Mouse (Mus musculus) stomach, embryonic 16.5 days (tissue): ENCODE results near the gene Tmem176b. TPM values are rescaled to one million over a fixed set of nuclear protein-coding genes. Genes with fewer than 3 reads are reported as not detected.

Experiments used
- ATAC-seq: fragments of 200-750 bp; cut with Nextera tagmentation; 2 replicates; pipeline ENCODE4 v1.8.0; 2017; ENCODE audit warnings: moderate number of reproducible peaks, moderate TSS enrichment; ENCODE audit not compliant: insufficient read depth, low FRiP score
- H3K27ac ChIP-seq: fragments of 300-500 bp; sonication (generic); 2 replicates; pipeline ENCODE4 v1.5.1; 2014; ENCODE audit warnings: low read length
- H3K27me3 ChIP-seq: fragments of 300-500 bp; sonication (generic); 2 replicates; pipeline ENCODE4 v1.6.1; 2014; ENCODE audit warnings: low read length, control low read depth, mixed read lengths; ENCODE audit not compliant: control insufficient read depth, insufficient read depth
- H3K36me3 ChIP-seq: fragments of 300-500 bp; sonication (generic); 2 replicates; pipeline ENCODE4 v1.6.1; 2014; ENCODE audit warnings: low read length; ENCODE audit not compliant: control insufficient read depth, insufficient read depth
- H3K4me1 ChIP-seq: fragments of 300-500 bp; sonication (generic); 2 replicates; pipeline ENCODE4 v1.6.1; 2014; ENCODE audit warnings: low read length, control low read depth, mixed read lengths; ENCODE audit not compliant: control insufficient read depth, insufficient read depth
- H3K4me2 ChIP-seq: fragments of 300-500 bp; sonication (generic); 2 replicates; pipeline ENCODE4 v1.6.1; 2014; ENCODE audit warnings: low read depth, low read length, mixed read lengths
- H3K4me3 ChIP-seq: fragments of 300-500 bp; sonication (generic); replicated peaks from 2 replicates; pipeline ENCODE4 v1.5.1; 2014; ENCODE audit warnings: mild to moderate bottlenecking, low read length
- H3K9ac ChIP-seq: fragments of 300-500 bp; sonication (generic); 2 replicates; pipeline ENCODE4 v1.6.1; 2014; ENCODE audit warnings: low read length
- H3K9me3 ChIP-seq: fragments of 300-500 bp; sonication (generic); replicated peaks from 2 replicates; pipeline ENCODE4 v1.6.1; 2016; ENCODE audit warnings: low read length, control low read depth; ENCODE audit not compliant: control insufficient read depth
- WGBS: fragments of 180-500 bp; shearing (Covaris S2); extraction: QIAGEN DNeasy Blood & Tissue Kit; methylation state at CpG from one replicate; pipeline ENCODE4 v1.1.7; 2014; 5-methylcytosine and 5-hydroxymethylcytosine counted together
- polyA plus RNA-seq: library from polyadenylated mRNA; unstranded; fragments of >200 nt; fragmentation: Nextera tagmentation; extraction: Ambion mirVana; gene quantifications from 2 replicates; pipeline ENCODE4 v1.2.1, GENCODE M21; 2015

The Tmem176b gene
- polyA plus RNA-seq, 1 experiment from 2014 or later: 302 TPM

GRCm38 (mm10) chr6:48815013-48815412 is 26.3 kb downstream of the Tmem176b start:
- Histone ChIP-seq H3K36me3 (no peaks in the 10 kb centered on the region), H3K4me1 (no peaks in the 10 kb centered on the region), H3K9me3 (no peaks in the 10 kb centered on the region; the same call in 1 of the 2 replicates), H3K4me3 (no peak overlapping the region), H3K27me3 (no peaks in the 10 kb centered on the region), H3K4me2 (no peak overlapping the region), H3K27ac (no peak overlapping the region), H3K9ac (no peak overlapping the region)
- ATAC-seq: no peak

- WGBS: 37% methylated on average over 3 of the region's 3 CpGs
- Histone ChIP-seq H3K27ac (peak overlapping the region; percentile 69; the same call in 1 of the 2 replicates), H3K9ac (no peak overlapping the region)
Observed at GRCm38 (mm10) chr6:48809494-48810219, 31.6 kb downstream of the Tmem176b start.

DNA sequence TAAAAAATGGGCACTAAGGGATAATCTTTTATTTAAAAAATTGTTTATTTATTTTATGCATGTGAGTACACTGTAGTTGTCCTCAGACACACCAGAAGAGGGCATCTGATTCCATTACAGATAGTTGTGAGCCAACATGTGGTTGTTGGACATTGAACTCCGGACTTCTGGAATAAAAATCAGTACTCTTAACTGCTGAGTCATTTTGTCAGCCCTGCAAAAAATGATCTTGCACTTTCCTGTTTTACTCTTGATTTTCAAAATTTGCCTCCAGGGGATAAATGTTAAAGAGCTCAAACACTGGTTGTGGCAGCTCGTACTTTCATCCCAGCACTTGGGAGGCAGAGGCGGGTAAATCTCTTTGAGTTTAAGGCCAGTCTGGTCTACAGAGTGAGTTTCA is 34.5 kb downstream of the Tmem176b start:
- Histone ChIP-seq H3K4me2 (no peak overlapping the region), H3K4me1 (no peaks in the 10 kb centered on the region), H3K4me3 (no peak overlapping the region), H3K27me3 (no peaks in the 10 kb centered on the region), H3K27ac (no peak overlapping the region), H3K9me3 (0 out of 2 replicates have a peak, but pooled peaks cover 3% of the 10 kb centered on the region), H3K9ac (no peak overlapping the region), H3K36me3 (no peaks in the 10 kb centered on the region)
- WGBS: 92% methylated on average over 3 of the region's 3 CpGs
- ATAC-seq: no peak

More at GRCm38 (mm10) chr6:48809494-48810219, 31.6 kb downstream of the Tmem176b start:
- no peak overlapping the region for H3K4me3 ChIP-seq
- no peaks in the 10 kb centered on the region for H3K4me1 ChIP-seq
- H3K4me2 ChIP-seq: no peak overlapping the region
- ATAC-seq: peak; percentile 44; the same call in 1 of the 2 replicates
- no peaks in the 10 kb centered on the region for H3K36me3 ChIP-seq
- H3K9me3 ChIP-seq: peaks cover 3% of the 10 kb centered on the region; the same call in 1 of the 2 replicates
- no peaks in the 10 kb centered on the region for H3K27me3 ChIP-seq

DNA sequence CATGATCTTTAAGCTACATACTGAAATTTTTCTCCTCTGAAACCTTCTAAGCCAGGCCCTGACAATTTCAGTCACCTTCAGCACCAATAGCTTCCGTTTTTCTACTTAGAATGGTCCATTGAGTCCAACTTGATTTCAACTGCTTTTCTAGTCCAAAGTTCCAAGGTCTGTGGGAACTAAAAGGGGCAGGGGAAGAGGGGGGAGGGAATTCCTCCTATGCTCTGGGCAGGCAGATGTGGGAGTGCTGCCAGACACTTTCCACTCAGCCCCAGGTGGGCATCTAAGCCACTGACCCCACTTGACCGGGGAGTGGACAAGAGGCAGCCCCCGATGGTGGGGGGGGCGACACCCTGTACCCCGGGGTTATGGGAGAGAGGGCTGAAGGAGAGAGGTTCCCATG is 37.0 kb downstream of the Tmem176b start:
- Histone ChIP-seq H3K4me3 (no peak overlapping the region), H3K4me1 (no peaks in the 10 kb centered on the region), H3K9me3 (0 out of 2 replicates have a peak, but pooled peaks cover 3% of the 10 kb centered on the region), H3K4me2 (no peak overlapping the region), H3K27ac (no peak overlapping the region), H3K27me3 (no peaks in the 10 kb centered on the region), H3K9ac (no peak overlapping the region), H3K36me3 (no peaks in the 10 kb centered on the region)
- no peak for ATAC-seq
- WGBS: 87% methylated on average over 5 of the region's 5 CpGs

- no peaks in the 10 kb centered on the region for H3K4me1 ChIP-seq
- 0 out of 2 replicates have a peak, but pooled peaks cover 3% of the 10 kb centered on the region for H3K9me3 ChIP-seq
- H3K27me3 ChIP-seq: no peaks in the 10 kb centered on the region
- no peaks in the 10 kb centered on the region for H3K36me3 ChIP-seq
- H3K9ac ChIP-seq: no peak overlapping the region
- H3K27ac ChIP-seq: no peak overlapping the region
- H3K4me2 ChIP-seq: no peak overlapping the region
- no peak for ATAC-seq
- H3K4me3 ChIP-seq: no peak overlapping the region
Observed at GRCm38 (mm10) chr6:48803406-48804051, 37.8 kb downstream of the Tmem176b start.

DNA sequence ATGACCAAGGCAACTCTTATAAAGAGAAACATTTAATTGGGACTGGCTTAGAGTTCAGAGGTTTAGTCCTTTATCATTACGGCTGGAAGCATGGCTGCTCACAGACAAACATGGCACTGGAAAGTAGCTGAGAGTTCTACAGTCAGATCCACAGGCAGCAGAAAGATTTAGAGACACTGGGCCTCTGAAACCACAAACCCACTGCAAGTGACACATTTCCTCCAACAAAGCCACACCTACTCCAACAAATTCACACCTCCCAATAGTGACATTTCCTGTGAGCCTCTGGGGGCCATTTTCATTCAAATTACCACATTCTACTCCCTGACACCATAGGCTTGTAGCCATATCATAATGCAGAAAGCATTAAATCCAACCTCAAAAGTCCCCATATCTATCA is 39.4 kb downstream of the Tmem176b start:
- no peak overlapping the region for H3K4me3 ChIP-seq
- no peak overlapping the region for H3K27ac ChIP-seq
- no peak overlapping the region for H3K4me2 ChIP-seq
- no peaks in the 10 kb centered on the region for H3K4me1 ChIP-seq
- 0 out of 2 replicates have a peak, but pooled peaks cover 3% of the 10 kb centered on the region for H3K9me3 ChIP-seq
- H3K9ac ChIP-seq: no peak overlapping the region
- 88% methylated on average over 1 of the region's 1 CpGs for WGBS
- H3K36me3 ChIP-seq: no peaks in the 10 kb centered on the region
- no peaks in the 10 kb centered on the region for H3K27me3 ChIP-seq
- ATAC-seq: no peak

GRCm38 (mm10) chr6:48787867-48788266 is 53.4 kb downstream of the Tmem176b start:
- H3K4me3 ChIP-seq: no peak overlapping the region
- no peaks in the 10 kb centered on the region; the same call in 1 of the 2 replicates for H3K4me1 ChIP-seq
- H3K4me2 ChIP-seq: no peak overlapping the region
- no peak overlapping the region for H3K9ac ChIP-seq
- ATAC-seq: no peak
- 79% methylated on average over 2 of the region's 2 CpGs for WGBS
- H3K9me3 ChIP-seq: no peaks in the 10 kb centered on the region
- H3K27me3 ChIP-seq: no peaks in the 10 kb centered on the region
- no peaks in the 10 kb centered on the region for H3K36me3 ChIP-seq
- no peak overlapping the region for H3K27ac ChIP-seq

- WGBS: 53% methylated on average over 2 of the region's 2 CpGs
- H3K9ac ChIP-seq: no peak overlapping the region
- 0 out of 2 replicates have a peak, but pooled peaks cover 2% of the 10 kb centered on the region for H3K9me3 ChIP-seq
- no peaks in the 10 kb centered on the region for H3K27me3 ChIP-seq
- H3K36me3 ChIP-seq: no peaks in the 10 kb centered on the region
- no peak overlapping the region for H3K4me3 ChIP-seq
- no peaks in the 10 kb centered on the region; the same call in 1 of the 2 replicates for H3K4me1 ChIP-seq
- 0 out of 2 replicates have a peak overlapping the region, but pooled peaks have one; percentile 26 for H3K27ac ChIP-seq
- ATAC-seq: no peak
- no peak overlapping the region for H3K4me2 ChIP-seq
Observed at GRCm38 (mm10) chr6:48785601-48786000, 55.7 kb downstream of the Tmem176b start.

- Histone ChIP-seq H3K4me2 (no peak overlapping the region), H3K27me3 (no peaks in the 10 kb centered on the region), H3K9me3 (0 out of 2 replicates have a peak, but pooled peaks cover 4% of the 10 kb centered on the region), H3K9ac (no peak overlapping the region), H3K27ac (0 out of 2 replicates have a peak overlapping the region, but pooled peaks have one; percentile 26), H3K36me3 (no peaks in the 10 kb centered on the region), H3K4me3 (no peak overlapping the region), H3K4me1 (no peaks in the 10 kb centered on the region; the same call in 1 of the 2 replicates)
- ATAC-seq: peak; percentile 37; the same call in 1 of the 2 replicates
- 33% methylated on average over 1 of the region's 1 CpGs for WGBS
Observed at GRCm38 (mm10) chr6:48785189-48785588, 56.1 kb downstream of the Tmem176b start.
